Mouse (Mus musculus): ENCODE measurements at regions not wholly inside any gene's neighbourhood (a gene's known extent, or its start where the extent isn't known, plus 50 kb on each side); places are given as distances from the start of the nearest gene placed in this dataset.

GRCm38 (mm10) chr3:58168522-58169185, 245.9 kb upstream of the Tsc22d2 start:
- Histone ChIP-seq H3K9me3 (no peaks in the 10 kb centered on the region), H3K9ac (replicated peaks) (no peak overlapping the region), H3K4me3 (no peak overlapping the region), H3K27ac (replicated peaks) (no peak overlapping the region), H3K4me2 (replicated peaks) (no peak overlapping the region), H3K36me3 (no peaks in the 10 kb centered on the region), H3K27me3 (no peaks in the 10 kb centered on the region), H3K4me1 (peaks cover 8% of the 10 kb centered on the region; the same call in 1 of the 2 replicates)
- WGBS = 49% methylated on average over 14 of the region's 14 CpGs
- ATAC-seq (ENCODE audit: low FRiP score, low read depth) = peak; percentile 21; the same call in 1 of the 2 replicates

- ATAC-seq (ENCODE audit: low FRiP score, low read depth) = peak; percentile 55; the same call in 1 of the 2 replicates
- H3K4me1 ChIP-seq = peaks cover 8% of the 10 kb centered on the region; the same call in 1 of the 2 replicates
- H3K4me2 ChIP-seq (replicated peaks) = no peak overlapping the region
- no peak overlapping the region for H3K27ac ChIP-seq (replicated peaks)
- no peak overlapping the region for H3K4me3 ChIP-seq
- H3K36me3 ChIP-seq = no peaks in the 10 kb centered on the region
- no peak overlapping the region for H3K9ac ChIP-seq (replicated peaks)
- no peaks in the 10 kb centered on the region for H3K9me3 ChIP-seq
- H3K27me3 ChIP-seq = no peaks in the 10 kb centered on the region
- 74% methylated on average over 6 of the region's 6 CpGs for WGBS
Measured at GRCm38 (mm10) chr3:58169786-58170185, 244.7 kb upstream of the Tsc22d2 start.

GRCm38 (mm10) chr3:58172096-58172495, 242.4 kb upstream of the Tsc22d2 start:
- H3K27me3 ChIP-seq = no peaks in the 10 kb centered on the region
- H3K27ac ChIP-seq (replicated peaks) = no peak overlapping the region
- H3K9ac ChIP-seq (replicated peaks) = no peak overlapping the region
- no peak for ATAC-seq (ENCODE audit: low FRiP score, low read depth)
- no peak overlapping the region for H3K4me3 ChIP-seq
- no peaks in the 10 kb centered on the region for H3K36me3 ChIP-seq
- 89% methylated on average over 5 of the region's 5 CpGs for WGBS
- H3K4me2 ChIP-seq (replicated peaks) = no peak overlapping the region
- H3K4me1 ChIP-seq = peaks cover 8% of the 10 kb centered on the region; the same call in 1 of the 2 replicates
- no peaks in the 10 kb centered on the region for H3K9me3 ChIP-seq

- no peaks in the 10 kb centered on the region for H3K27me3 ChIP-seq
- 71% methylated on average over 1 of the region's 1 CpGs for WGBS
- H3K36me3 ChIP-seq = no peaks in the 10 kb centered on the region
- ATAC-seq (ENCODE audit: low FRiP score, low read depth) = no peak
- H3K9ac ChIP-seq (replicated peaks) = no peak overlapping the region
- no peak overlapping the region for H3K4me2 ChIP-seq (replicated peaks)
- no peak overlapping the region for H3K4me3 ChIP-seq
- H3K27ac ChIP-seq (replicated peaks) = no peak overlapping the region
- no peaks in the 10 kb centered on the region for H3K9me3 ChIP-seq
- peaks cover 2% of the 10 kb centered on the region; the same call in 1 of the 2 replicates for H3K4me1 ChIP-seq
Measured at GRCm38 (mm10) chr3:58173821-58174220, 240.7 kb upstream of the Tsc22d2 start.

GRCm38 (mm10) chr3:58181715-58182114, 232.8 kb upstream of the Tsc22d2 start:
- Histone ChIP-seq H3K9ac (replicated peaks) (no peak overlapping the region), H3K9me3 (no peaks in the 10 kb centered on the region), H3K4me1 (no peaks in the 10 kb centered on the region), H3K27ac (replicated peaks) (no peak overlapping the region), H3K4me2 (replicated peaks) (no peak overlapping the region), H3K27me3 (no peaks in the 10 kb centered on the region), H3K36me3 (no peaks in the 10 kb centered on the region), H3K4me3 (no peak overlapping the region)
- ATAC-seq (ENCODE audit: low FRiP score, low read depth) = no peak
- WGBS = 48% methylated on average over 3 of the region's 3 CpGs

- Histone ChIP-seq H3K36me3 (no peaks in the 10 kb centered on the region), H3K9me3 (no peaks in the 10 kb centered on the region), H3K4me1 (no peaks in the 10 kb centered on the region), H3K27me3 (no peaks in the 10 kb centered on the region), H3K9ac (replicated peaks) (no peak overlapping the region), H3K4me3 (no peak overlapping the region), H3K27ac (replicated peaks) (no peak overlapping the region), H3K4me2 (replicated peaks) (no peak overlapping the region)
- 82% methylated on average over 4 of the region's 4 CpGs for WGBS
- no peak for ATAC-seq (ENCODE audit: low FRiP score, low read depth)
Measured at GRCm38 (mm10) chr3:58182299-58182698, 232.2 kb upstream of the Tsc22d2 start.

- H3K27me3 ChIP-seq = no peaks in the 10 kb centered on the region
- no peak for ATAC-seq (ENCODE audit: low FRiP score, low read depth)
- H3K4me3 ChIP-seq = no peak overlapping the region
- H3K27ac ChIP-seq (replicated peaks) = no peak overlapping the region
- H3K9ac ChIP-seq (replicated peaks) = no peak overlapping the region
- 53% methylated on average over 3 of the region's 3 CpGs for WGBS
- no peak overlapping the region for H3K4me2 ChIP-seq (replicated peaks)
- no peaks in the 10 kb centered on the region for H3K4me1 ChIP-seq
- H3K9me3 ChIP-seq = no peaks in the 10 kb centered on the region
- H3K36me3 ChIP-seq = no peaks in the 10 kb centered on the region
Measured at GRCm38 (mm10) chr3:58183279-58183678, 231.2 kb upstream of the Tsc22d2 start.

- H3K9me3 ChIP-seq = no peaks in the 10 kb centered on the region
- H3K27me3 ChIP-seq = no peaks in the 10 kb centered on the region
- no peaks in the 10 kb centered on the region for H3K36me3 ChIP-seq
- ATAC-seq (ENCODE audit: low FRiP score, low read depth) = no peak
- H3K9ac ChIP-seq (replicated peaks) = no peak overlapping the region
- H3K4me3 ChIP-seq = no peak overlapping the region
- H3K4me2 ChIP-seq (replicated peaks) = no peak overlapping the region
- H3K4me1 ChIP-seq = no peaks in the 10 kb centered on the region
- H3K27ac ChIP-seq (replicated peaks) = no peak overlapping the region
- 89% methylated on average over 6 of the region's 6 CpGs for WGBS
Measured at GRCm38 (mm10) chr3:58200462-58200861, 214.1 kb upstream of the Tsc22d2 start.

GRCm38 (mm10) chr3:58202816-58203215, 211.7 kb upstream of the Tsc22d2 start:
- no peaks in the 10 kb centered on the region for H3K36me3 ChIP-seq
- H3K27ac ChIP-seq (replicated peaks) = no peak overlapping the region
- no peak overlapping the region for H3K4me2 ChIP-seq (replicated peaks)
- H3K4me1 ChIP-seq = no peaks in the 10 kb centered on the region; the same call in 1 of the 2 replicates
- no peak overlapping the region for H3K4me3 ChIP-seq
- H3K9ac ChIP-seq (replicated peaks) = no peak overlapping the region
- no peaks in the 10 kb centered on the region for H3K27me3 ChIP-seq
- no peaks in the 10 kb centered on the region for H3K9me3 ChIP-seq
- ATAC-seq (ENCODE audit: low FRiP score, low read depth) = no peak
- 74% methylated on average over 5 of the region's 5 CpGs for WGBS

- WGBS = 84% methylated on average over 2 of the region's 2 CpGs
- H3K4me1 ChIP-seq = no peaks in the 10 kb centered on the region; the same call in 1 of the 2 replicates
- no peak overlapping the region for H3K9ac ChIP-seq (replicated peaks)
- H3K27ac ChIP-seq (replicated peaks) = no peak overlapping the region
- no peaks in the 10 kb centered on the region for H3K27me3 ChIP-seq
- peaks cover under 1% of the 10 kb centered on the region; the same call in 1 of the 2 replicates for H3K9me3 ChIP-seq
- H3K36me3 ChIP-seq = no peaks in the 10 kb centered on the region
- no peak overlapping the region for H3K4me3 ChIP-seq
- H3K4me2 ChIP-seq (replicated peaks) = no peak overlapping the region
- no peak for ATAC-seq (ENCODE audit: low FRiP score, low read depth)
Measured at GRCm38 (mm10) chr3:58203806-58204205, 210.7 kb upstream of the Tsc22d2 start.

- no peak overlapping the region for H3K9ac ChIP-seq (replicated peaks)
- WGBS = 97% methylated on average over 2 of the region's 2 CpGs
Measured at GRCm38 (mm10) chr3:58205526-58205925, 209.0 kb upstream of the Tsc22d2 start.

GRCm38 (mm10) chr3:58206776-58207398, 207.6 kb upstream of the Tsc22d2 start:
- Histone ChIP-seq H3K4me2 (replicated peaks) (no peak overlapping the region), H3K36me3 (no peaks in the 10 kb centered on the region), H3K9me3 (peaks cover 4% of the 10 kb centered on the region; the same call in 1 of the 2 replicates), H3K9ac (replicated peaks) (no peak overlapping the region), H3K4me3 (no peak overlapping the region), H3K27ac (replicated peaks) (no peak overlapping the region), H3K4me1 (no peaks in the 10 kb centered on the region; the same call in 1 of the 2 replicates), H3K27me3 (no peaks in the 10 kb centered on the region)
- ATAC-seq (ENCODE audit: low FRiP score, low read depth) = no peak
- 54% methylated on average over 5 of the region's 5 CpGs for WGBS

More at GRCm38 (mm10) chr3:58205526-58205925, 209.0 kb upstream of the Tsc22d2 start:
- H3K36me3 ChIP-seq = no peaks in the 10 kb centered on the region
- no peak overlapping the region for H3K4me3 ChIP-seq
- H3K4me1 ChIP-seq = no peaks in the 10 kb centered on the region; the same call in 1 of the 2 replicates
- no peak overlapping the region for H3K27ac ChIP-seq (replicated peaks)
- H3K4me2 ChIP-seq (replicated peaks) = no peak overlapping the region
- no peaks in the 10 kb centered on the region for H3K27me3 ChIP-seq
- H3K9me3 ChIP-seq = peaks cover 4% of the 10 kb centered on the region; the same call in 1 of the 2 replicates
- no peak for ATAC-seq (ENCODE audit: low FRiP score, low read depth)

Measured in midbrain, embryonic 12.5 days (tissue).